Mouse (Mus musculus): ENCODE measurements around the gene Abhd17b. TPM values are rescaled to one million over a fixed set of nuclear protein-coding genes. Genes with fewer than 3 reads are reported as not detected.

The Abhd17b gene
- polyA plus RNA-seq, 1 experiment from 2014 or later, result 18.1 TPM

- H3K4me2 ChIP-seq, result no peak overlapping the region
- H3K4me3 ChIP-seq, result no peak overlapping the region
- H3K27ac ChIP-seq, result no peak overlapping the region
- no peak overlapping the region for H3K9ac ChIP-seq
- no peak for ATAC-seq (replicated peaks; ENCODE audit: insufficient number of reproducible peaks, insufficient read depth, low FRiP score, low read depth)
- WGBS, result 94% methylated on average over 1 of the region's 1 CpGs
- no peaks in the 10 kb centered on the region for H3K27me3 ChIP-seq
- no peaks in the 10 kb centered on the region for H3K9me3 ChIP-seq (replicated peaks)
- H3K36me3 ChIP-seq, result no peaks in the 10 kb centered on the region
- H3K4me1 ChIP-seq (replicated peaks), result peaks cover 6% of the 10 kb centered on the region; the same call in 1 of the 2 replicates
These were observed 24.0 kb upstream of the Abhd17b start for GRCm38 (mm10) chr19:21629030-21629429.

- no peak overlapping the region for H3K4me2 ChIP-seq
- 67% methylated on average over 1 of the region's 1 CpGs for WGBS
- peaks cover 6% of the 10 kb centered on the region; the same call in 1 of the 2 replicates for H3K4me1 ChIP-seq (replicated peaks)
- H3K27me3 ChIP-seq, result no peaks in the 10 kb centered on the region
- H3K36me3 ChIP-seq, result no peaks in the 10 kb centered on the region
- H3K9ac ChIP-seq, result no peak overlapping the region
- H3K4me3 ChIP-seq, result no peak overlapping the region
- H3K9me3 ChIP-seq (replicated peaks), result no peaks in the 10 kb centered on the region
- no peak overlapping the region for H3K27ac ChIP-seq
- ATAC-seq (replicated peaks; ENCODE audit: insufficient number of reproducible peaks, insufficient read depth, low FRiP score, low read depth), result no peak
These were observed 23.5 kb upstream of the Abhd17b start for GRCm38 (mm10) chr19:21629501-21629900.

- Histone ChIP-seq H3K9me3 (replicated peaks) (no peaks in the 10 kb centered on the region), H3K27ac (no peak overlapping the region)
- WGBS, result 44% methylated on average over 14 of the region's 14 CpGs
These were observed 22.2 kb upstream of the Abhd17b start for GRCm38 (mm10) chr19:21630656-21631331.

GRCm38 (mm10) chr19:21635406-21635805, 17.6 kb upstream of the Abhd17b start:
- WGBS, result 93% methylated on average over 2 of the region's 2 CpGs

More at GRCm38 (mm10) chr19:21630656-21631331, 22.2 kb upstream of the Abhd17b start:
- Histone ChIP-seq H3K4me3 (no peak overlapping the region), H3K36me3 (no peaks in the 10 kb centered on the region), H3K9ac (no peak overlapping the region), H3K27me3 (no peaks in the 10 kb centered on the region), H3K4me2 (no peak overlapping the region), H3K4me1 (replicated peaks) (peaks cover 6% of the 10 kb centered on the region; the same call in 1 of the 2 replicates)
- ATAC-seq (replicated peaks; ENCODE audit: insufficient number of reproducible peaks, insufficient read depth, low FRiP score, low read depth), result no peak

GRCm38 (mm10) chr19:21636907-21637306, 16.1 kb upstream of the Abhd17b start:
- Histone ChIP-seq H3K4me2 (no peak overlapping the region), H3K9me3 (replicated peaks) (no peaks in the 10 kb centered on the region), H3K27ac (no peak overlapping the region), H3K4me1 (replicated peaks) (no peaks in the 10 kb centered on the region), H3K27me3 (no peaks in the 10 kb centered on the region), H3K9ac (no peak overlapping the region), H3K4me3 (no peak overlapping the region), H3K36me3 (no peaks in the 10 kb centered on the region)
- ATAC-seq (replicated peaks; ENCODE audit: insufficient number of reproducible peaks, insufficient read depth, low FRiP score, low read depth), result no peak
- 72% methylated on average over 3 of the region's 3 CpGs for WGBS

More at GRCm38 (mm10) chr19:21635406-21635805, 17.6 kb upstream of the Abhd17b start:
- Histone ChIP-seq H3K27me3 (no peaks in the 10 kb centered on the region), H3K9ac (no peak overlapping the region), H3K27ac (no peak overlapping the region), H3K4me2 (no peak overlapping the region), H3K4me1 (replicated peaks) (peaks cover 5% of the 10 kb centered on the region; the same call in 1 of the 2 replicates), H3K9me3 (replicated peaks) (no peaks in the 10 kb centered on the region), H3K4me3 (no peak overlapping the region), H3K36me3 (no peaks in the 10 kb centered on the region)
- ATAC-seq (replicated peaks; ENCODE audit: insufficient number of reproducible peaks, insufficient read depth, low FRiP score, low read depth), result no peak

GRCm38 (mm10) chr19:21637672-21638071, 15.3 kb upstream of the Abhd17b start:
- Histone ChIP-seq H3K27me3 (no peaks in the 10 kb centered on the region), H3K27ac (no peak overlapping the region), H3K4me2 (no peak overlapping the region), H3K9ac (no peak overlapping the region), H3K9me3 (replicated peaks) (no peaks in the 10 kb centered on the region), H3K36me3 (no peaks in the 10 kb centered on the region), H3K4me3 (no peak overlapping the region), H3K4me1 (replicated peaks) (no peaks in the 10 kb centered on the region)
- WGBS, result 73% methylated on average over 7 of the region's 7 CpGs
- ATAC-seq (replicated peaks; ENCODE audit: insufficient number of reproducible peaks, insufficient read depth, low FRiP score, low read depth), result no peak

- Histone ChIP-seq H3K9me3 (replicated peaks) (no peaks in the 10 kb centered on the region), H3K4me2 (no peak overlapping the region), H3K36me3 (no peaks in the 10 kb centered on the region), H3K9ac (no peak overlapping the region), H3K27me3 (no peaks in the 10 kb centered on the region), H3K27ac (no peak overlapping the region), H3K4me3 (no peak overlapping the region), H3K4me1 (replicated peaks) (peaks cover 14% of the 10 kb centered on the region)
- no peak for ATAC-seq (replicated peaks; ENCODE audit: insufficient number of reproducible peaks, insufficient read depth, low FRiP score, low read depth)
- 82% methylated on average over 1 of the region's 1 CpGs for WGBS
These were observed 9.1 kb upstream of the Abhd17b start for GRCm38 (mm10) chr19:21643935-21644334.

- Histone ChIP-seq H3K27me3 (no peaks in the 10 kb centered on the region), H3K36me3 (no peaks in the 10 kb centered on the region), H3K27ac (no peak overlapping the region), H3K4me2 (no peak overlapping the region), H3K9ac (no peak overlapping the region), H3K9me3 (replicated peaks) (no peaks in the 10 kb centered on the region), H3K4me3 (no peak overlapping the region), H3K4me1 (replicated peaks) (peaks cover 14% of the 10 kb centered on the region)
- no peak for ATAC-seq (replicated peaks; ENCODE audit: insufficient number of reproducible peaks, insufficient read depth, low FRiP score, low read depth)
- WGBS, result 72% methylated on average over 4 of the region's 4 CpGs
These were observed 7.7 kb upstream of the Abhd17b start for GRCm38 (mm10) chr19:21645301-21645700.

GRCm38 (mm10) chr19:21646142-21646541, 6.8 kb upstream of the Abhd17b start:
- ATAC-seq (replicated peaks; ENCODE audit: insufficient number of reproducible peaks, insufficient read depth, low FRiP score, low read depth), result no peak
- 65% methylated on average over 6 of the region's 6 CpGs for WGBS

GRCm38 (mm10) chr19:21651664-21652063, 1.3 kb upstream of the Abhd17b start:
- Histone ChIP-seq H3K27ac (peak overlapping the region; percentile 98), H3K4me2 (peak overlapping the region; percentile 73), H3K4me3 (peak overlapping the region; percentile 64), H3K27me3 (no peaks in the 10 kb centered on the region), H3K9me3 (replicated peaks) (no peaks in the 10 kb centered on the region), H3K4me1 (replicated peaks) (peaks cover 32% of the 10 kb centered on the region), H3K9ac (peak overlapping the region; percentile 96), H3K36me3 (no peaks in the 10 kb centered on the region)
- no peak for ATAC-seq (replicated peaks; ENCODE audit: insufficient number of reproducible peaks, insufficient read depth, low FRiP score, low read depth)
- WGBS, result 43% methylated on average over 6 of the region's 6 CpGs

More at GRCm38 (mm10) chr19:21646142-21646541, 6.8 kb upstream of the Abhd17b start:
- H3K4me2 ChIP-seq, result no peak overlapping the region
- no peaks in the 10 kb centered on the region for H3K27me3 ChIP-seq
- H3K4me1 ChIP-seq (replicated peaks), result peaks cover 21% of the 10 kb centered on the region
- no peak overlapping the region for H3K9ac ChIP-seq
- H3K36me3 ChIP-seq, result no peaks in the 10 kb centered on the region
- H3K27ac ChIP-seq, result no peak overlapping the region
- H3K9me3 ChIP-seq (replicated peaks), result no peaks in the 10 kb centered on the region
- H3K4me3 ChIP-seq, result no peak overlapping the region

- no peaks in the 10 kb centered on the region for H3K9me3 ChIP-seq (replicated peaks)
- peak; percentile 97 for ATAC-seq (replicated peaks; ENCODE audit: insufficient number of reproducible peaks, insufficient read depth, low FRiP score, low read depth)
- 4% methylated on average over 52 of the region's 52 CpGs for WGBS
These were observed 457 bp upstream of the Abhd17b start, which contains the start of gene 1110059E24Rik for GRCm38 (mm10) chr19:21652285-21653171. 1110059E24Rik (minus strand) TSS chr19:21652976.

More at GRCm38 (mm10) chr19:21652285-21653171, 457 bp upstream of the Abhd17b start, which contains the start of gene 1110059E24Rik:
- Histone ChIP-seq H3K4me3 (peak within 1 kb of the TSS; percentile 64), H3K4me2 (peak within 1 kb of the TSS; percentile 73), H3K4me1 (replicated peaks) (peaks cover 28% of the 10 kb centered on the region), H3K36me3 (no peaks in the 10 kb centered on the region), H3K27ac (peak within 1 kb of the TSS; percentile 98), H3K9ac (peak within 1 kb of the TSS; percentile 96), H3K27me3 (no peaks in the 10 kb centered on the region)

All from heart, embryonic 15.5 days (tissue).